Mouse (Mus musculus): ENCODE data around the gene Tmx2. TPM values are rescaled to one million over a fixed set of nuclear protein-coding genes. Genes with fewer than 3 reads are reported as not detected.

The Tmx2 gene
- polyA plus RNA-seq, 1 experiment from 2014 or later, result 158 TPM

DNA sequence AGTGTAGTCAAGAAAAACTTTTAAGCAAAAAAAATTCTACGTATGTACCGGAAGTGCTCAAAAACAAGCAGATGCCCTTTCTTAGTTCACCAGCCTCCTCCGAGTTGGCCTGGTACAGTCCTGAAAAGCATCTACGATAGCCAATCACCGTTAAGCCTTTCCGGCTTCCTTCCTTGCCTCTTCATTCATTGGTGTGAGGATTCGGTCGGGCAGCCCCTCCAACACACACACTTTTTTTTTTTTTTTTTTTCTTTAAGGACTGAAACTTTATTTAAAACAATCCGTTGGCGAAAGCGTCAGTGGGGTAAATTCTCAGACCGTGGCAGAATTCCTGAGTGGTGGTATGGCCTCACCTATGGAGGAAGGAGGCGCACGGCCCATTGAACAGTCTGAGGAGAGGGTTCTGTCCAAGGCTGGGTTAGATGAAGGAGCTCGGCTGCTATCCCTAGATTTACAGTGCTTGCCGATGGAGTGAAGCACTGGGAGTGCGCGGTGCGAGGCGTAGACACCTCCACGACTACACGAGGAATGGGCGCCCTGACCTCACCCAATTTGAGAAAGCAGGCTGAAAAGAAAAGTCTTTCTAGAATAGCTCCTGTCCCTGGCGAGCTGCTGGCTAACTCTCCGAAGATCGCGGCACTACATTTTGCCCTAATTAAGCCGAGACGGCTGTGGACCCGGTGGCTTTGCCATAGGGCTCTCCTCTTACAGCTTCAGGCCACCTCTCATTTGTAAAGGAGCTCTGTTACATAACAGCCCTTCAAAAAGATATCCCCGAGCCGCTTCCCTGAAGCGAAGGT lies 36.8 kb upstream of the Tmx2 start:
- H3K27me3 ChIP-seq (replicated peaks), result no peaks in the 10 kb centered on the region
- under 1% methylated on average over 33 of the region's 33 CpGs for WGBS
- H3K4me1 ChIP-seq (replicated peaks), result peaks cover 23% of the 10 kb centered on the region
- peak overlapping the region; percentile 94 for H3K9ac ChIP-seq
- peak overlapping the region; percentile 96 for H3K27ac ChIP-seq (ENCODE audit: poor library complexity, severe bottlenecking)
- H3K9me3 ChIP-seq (replicated peaks), result no peaks in the 10 kb centered on the region
- H3K36me3 ChIP-seq, result peaks cover 2% of the 10 kb centered on the region
- H3K4me2 ChIP-seq, result peak overlapping the region; percentile 92
- peak; percentile 93 for ATAC-seq (ENCODE audit: insufficient number of reproducible peaks, low FRiP score)
- H3K4me3 ChIP-seq, result peak overlapping the region; percentile 76

DNA sequence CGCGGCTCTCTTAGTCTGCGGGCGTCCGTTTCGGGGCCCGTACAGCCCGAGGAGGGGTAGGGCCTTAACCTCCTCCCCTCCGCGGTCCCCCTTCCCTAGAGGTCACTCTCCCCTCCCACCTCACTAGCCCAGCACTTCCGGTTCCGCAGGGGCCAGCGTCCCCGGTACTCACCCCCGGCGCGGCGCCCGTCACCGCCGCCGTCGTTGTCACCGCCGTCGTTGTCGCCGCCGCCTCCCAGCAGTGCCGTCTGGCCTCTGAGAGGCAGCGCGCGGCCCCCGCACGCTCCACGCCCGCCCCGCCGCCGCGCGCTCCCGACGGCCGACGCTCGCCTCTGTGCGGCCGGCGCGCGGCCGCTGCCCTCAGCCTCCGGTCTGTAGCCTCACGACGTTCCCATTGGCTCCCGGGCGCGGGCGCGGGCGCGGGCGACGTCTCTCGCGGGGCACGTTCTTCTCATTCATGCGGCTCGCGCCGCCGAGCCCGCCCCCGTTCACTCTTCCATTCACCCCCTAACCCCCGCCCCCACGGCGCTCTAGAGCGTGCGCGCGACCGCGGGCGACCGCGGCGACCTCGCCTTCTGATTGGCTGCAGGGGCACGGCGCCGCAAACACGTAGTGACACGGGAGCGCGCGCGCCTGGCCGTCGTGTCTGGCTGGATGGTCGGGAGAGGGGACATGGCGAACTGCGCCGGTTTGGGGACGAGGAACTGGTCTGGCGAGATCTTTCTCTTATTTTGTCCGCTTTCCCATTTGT lies 36.0 kb upstream of the Tmx2 start, which contains the start of gene Zdhhc5:
TSS of gene Zdhhc5 (minus strand) at position 370 of the 751 bp plus-strand sequence.
- ATAC-seq (ENCODE audit: insufficient number of reproducible peaks, low FRiP score), result peak; percentile 93
- peak within 1 kb of the TSS; percentile 76 for H3K4me3 ChIP-seq
- WGBS, result under 1% methylated on average over 99 of the region's 107 CpGs

DNA sequence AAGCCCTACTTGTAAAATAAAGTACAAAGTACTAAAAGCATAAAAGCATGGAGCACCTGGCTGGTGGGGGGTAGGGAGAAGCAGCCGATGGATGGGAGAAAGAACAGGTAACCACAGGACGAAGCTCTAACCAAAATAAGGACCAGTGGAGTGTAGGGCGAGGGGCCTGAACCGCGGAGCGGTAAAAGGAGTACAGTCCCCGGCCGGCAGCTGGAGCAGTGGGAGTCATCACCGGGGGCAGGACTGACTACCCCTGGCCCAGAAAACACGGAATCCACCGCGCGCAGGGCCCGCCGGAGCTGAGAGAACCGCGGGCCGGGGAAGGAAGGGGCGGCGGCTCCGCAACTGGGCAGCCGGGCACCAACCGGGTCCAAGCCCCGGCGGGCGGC lies 35.5 kb upstream of the Tmx2 start:
- H3K9me3 ChIP-seq (replicated peaks), result no peaks in the 10 kb centered on the region
- peak overlapping the region; percentile 76 for H3K4me3 ChIP-seq
- under 1% methylated on average over 24 of the region's 26 CpGs for WGBS
- H3K27ac ChIP-seq (ENCODE audit: poor library complexity, severe bottlenecking), result peak overlapping the region; percentile 96
- H3K4me2 ChIP-seq, result peak overlapping the region; percentile 92
- H3K27me3 ChIP-seq (replicated peaks), result no peaks in the 10 kb centered on the region
- ATAC-seq (ENCODE audit: insufficient number of reproducible peaks, low FRiP score), result no peak
- H3K36me3 ChIP-seq, result peaks cover 14% of the 10 kb centered on the region
- H3K9ac ChIP-seq, result peak overlapping the region; percentile 94
- H3K4me1 ChIP-seq (replicated peaks), result peaks cover 23% of the 10 kb centered on the region

More for the DNA sequence above, 36.0 kb upstream of the Tmx2 start, which contains the start of gene Zdhhc5:
- Histone ChIP-seq H3K27ac (ENCODE audit: poor library complexity, severe bottlenecking) (peak within 1 kb of the TSS; percentile 96), H3K9me3 (replicated peaks) (no peaks in the 10 kb centered on the region), H3K9ac (peak within 1 kb of the TSS; percentile 94), H3K36me3 (peaks cover 10% of the 10 kb centered on the region), H3K4me1 (replicated peaks) (peaks cover 23% of the 10 kb centered on the region), H3K27me3 (replicated peaks) (no peaks in the 10 kb centered on the region), H3K4me2 (peak within 1 kb of the TSS; percentile 92)

DNA sequence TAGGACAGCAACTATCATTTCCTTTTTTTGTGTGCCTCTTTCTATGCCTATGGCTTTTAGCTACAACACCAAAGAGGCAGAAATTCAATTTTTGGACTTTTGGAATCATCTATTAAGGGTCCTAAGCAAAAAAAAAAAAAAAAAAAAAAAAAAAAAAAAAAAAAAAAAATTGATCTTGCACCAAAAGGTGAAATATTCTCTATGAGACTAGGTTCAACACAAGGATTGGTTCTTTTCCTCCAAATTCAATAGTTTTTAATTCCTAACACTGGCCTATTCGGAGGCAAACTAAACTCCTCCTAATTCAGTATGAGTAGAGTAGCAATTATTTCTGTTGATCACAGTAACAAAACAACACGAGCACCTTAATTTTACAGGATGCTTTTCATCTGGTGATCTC lies 33.0 kb upstream of the Tmx2 start:
- Histone ChIP-seq H3K4me1 (replicated peaks) (peaks cover 15% of the 10 kb centered on the region), H3K27me3 (replicated peaks) (no peaks in the 10 kb centered on the region), H3K36me3 (peaks cover 37% of the 10 kb centered on the region), H3K9me3 (replicated peaks) (no peaks in the 10 kb centered on the region), H3K9ac (no peak overlapping the region), H3K27ac (ENCODE audit: poor library complexity, severe bottlenecking) (no peak overlapping the region), H3K4me2 (no peak overlapping the region), H3K4me3 (no peak overlapping the region)
- WGBS, result 87% methylated on average over 2 of the region's 2 CpGs
- no peak for ATAC-seq (ENCODE audit: insufficient number of reproducible peaks, low FRiP score)

DNA sequence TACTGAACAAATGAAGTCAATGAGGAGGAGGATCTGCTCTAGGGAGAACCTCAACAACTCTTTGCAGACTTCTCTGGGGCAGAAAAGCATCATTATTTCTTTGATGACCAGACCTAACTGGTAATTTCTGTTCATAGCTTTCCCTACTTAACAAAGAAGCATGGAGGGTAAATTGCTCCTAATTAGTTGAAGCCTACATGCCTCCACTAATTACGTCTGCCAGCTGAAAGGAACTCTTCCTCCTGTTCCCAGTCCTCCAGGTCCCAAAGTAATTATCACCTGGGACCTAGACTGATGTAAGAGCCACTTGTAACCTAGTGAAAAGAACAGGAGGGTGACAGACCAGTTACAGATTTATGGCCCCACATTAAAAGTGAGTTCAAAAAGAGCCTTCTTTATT lies 28.6 kb upstream of the Tmx2 start:
- Histone ChIP-seq H3K9me3 (replicated peaks) (no peaks in the 10 kb centered on the region), H3K36me3 (peaks cover 50% of the 10 kb centered on the region), H3K27ac (ENCODE audit: poor library complexity, severe bottlenecking) (no peak overlapping the region), H3K4me2 (no peak overlapping the region), H3K4me3 (no peak overlapping the region), H3K9ac (no peak overlapping the region), H3K4me1 (replicated peaks) (peaks cover 7% of the 10 kb centered on the region), H3K27me3 (replicated peaks) (no peaks in the 10 kb centered on the region)
- no peak for ATAC-seq (ENCODE audit: insufficient number of reproducible peaks, low FRiP score)
- 65% methylated on average over 1 of the region's 1 CpGs for WGBS

DNA sequence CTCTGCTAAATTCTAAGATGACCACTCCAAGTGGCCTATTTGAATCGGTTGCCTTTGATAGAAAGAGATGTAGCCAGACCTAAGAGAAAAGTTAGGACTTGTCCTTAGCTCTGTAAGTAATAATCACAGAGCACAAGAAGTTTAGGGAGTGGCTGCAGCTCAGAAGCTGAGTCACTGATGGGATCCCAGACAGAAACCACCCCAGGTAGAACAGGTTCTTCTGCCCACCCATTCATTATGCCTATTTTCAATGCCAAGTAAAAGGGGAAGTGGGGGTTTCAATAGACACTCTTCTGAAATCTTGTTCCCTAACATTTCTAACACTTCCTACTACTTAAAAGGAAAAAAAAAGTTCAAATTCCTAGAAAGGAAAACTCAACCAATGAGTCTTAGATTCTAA lies 26.4 kb upstream of the Tmx2 start:
- H3K36me3 ChIP-seq, result peaks cover 49% of the 10 kb centered on the region

DNA sequence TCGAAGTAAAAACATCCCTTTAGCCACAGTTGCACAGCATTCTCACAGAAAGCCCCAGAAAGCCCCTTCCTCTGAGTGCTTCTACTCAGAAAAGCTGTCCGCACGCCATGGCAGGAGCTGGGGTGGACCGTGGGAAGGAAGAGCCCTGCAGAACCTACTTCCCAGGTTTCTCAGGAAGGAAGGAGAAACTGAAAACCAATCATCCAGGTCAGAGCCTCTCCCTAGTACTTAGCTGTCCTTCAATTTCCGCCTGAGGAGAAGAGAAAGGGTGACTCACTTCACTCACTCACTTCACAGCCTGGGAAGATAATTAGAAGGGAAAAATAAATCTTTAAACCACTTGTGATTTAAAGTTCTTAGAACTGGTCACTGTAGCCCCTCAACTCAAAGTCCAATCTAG lies 25.4 kb upstream of the Tmx2 start:
- H3K4me1 ChIP-seq (replicated peaks), result 0 out of 2 replicates have a peak, but pooled peaks cover 3% of the 10 kb centered on the region
- no peaks in the 10 kb centered on the region for H3K9me3 ChIP-seq (replicated peaks)
- no peaks in the 10 kb centered on the region for H3K27me3 ChIP-seq (replicated peaks)
- no peak overlapping the region for H3K27ac ChIP-seq (ENCODE audit: poor library complexity, severe bottlenecking)
- peaks cover 44% of the 10 kb centered on the region for H3K36me3 ChIP-seq
- ATAC-seq (ENCODE audit: insufficient number of reproducible peaks, low FRiP score), result no peak
- H3K4me2 ChIP-seq, result no peak overlapping the region
- no peak overlapping the region for H3K9ac ChIP-seq
- WGBS, result 74% methylated on average over 5 of the region's 5 CpGs
- H3K4me3 ChIP-seq, result no peak overlapping the region

More for the DNA sequence above, 26.4 kb upstream of the Tmx2 start:
- H3K27me3 ChIP-seq (replicated peaks), result no peaks in the 10 kb centered on the region
- no peak overlapping the region for H3K4me3 ChIP-seq
- H3K9ac ChIP-seq, result no peak overlapping the region
- H3K9me3 ChIP-seq (replicated peaks), result no peaks in the 10 kb centered on the region
- H3K4me1 ChIP-seq (replicated peaks), result 0 out of 2 replicates have a peak, but pooled peaks cover 3% of the 10 kb centered on the region
- WGBS, result 84% methylated on average over 1 of the region's 1 CpGs
- no peak overlapping the region for H3K4me2 ChIP-seq
- ATAC-seq (ENCODE audit: insufficient number of reproducible peaks, low FRiP score), result no peak
- no peak overlapping the region for H3K27ac ChIP-seq (ENCODE audit: poor library complexity, severe bottlenecking)

DNA sequence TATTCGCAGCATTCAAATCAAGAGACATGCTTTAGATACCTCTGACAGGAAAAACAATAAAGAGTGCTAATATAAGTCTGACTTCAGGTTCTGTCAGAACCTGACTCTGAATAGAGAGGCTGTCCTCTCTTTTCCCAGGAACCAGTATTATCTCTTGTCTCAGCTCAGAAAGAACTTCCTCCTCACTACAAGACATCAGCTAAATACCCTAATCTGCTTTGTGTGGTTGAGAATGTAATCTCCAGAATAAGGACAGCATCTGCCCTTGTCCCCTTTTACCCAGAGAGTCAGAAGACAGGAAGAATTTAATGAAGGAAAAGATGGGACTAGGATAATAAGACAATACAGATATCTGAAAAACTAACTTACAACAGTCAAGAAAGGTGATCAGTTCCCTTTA lies 24.6 kb upstream of the Tmx2 start:
- H3K27ac ChIP-seq (ENCODE audit: poor library complexity, severe bottlenecking), result no peak overlapping the region
- no peak overlapping the region for H3K4me3 ChIP-seq
- H3K4me2 ChIP-seq, result no peak overlapping the region
- no peak overlapping the region for H3K9ac ChIP-seq
- H3K9me3 ChIP-seq (replicated peaks), result no peaks in the 10 kb centered on the region
- no peaks in the 10 kb centered on the region for H3K27me3 ChIP-seq (replicated peaks)
- 0 out of 2 replicates have a peak, but pooled peaks cover 3% of the 10 kb centered on the region for H3K4me1 ChIP-seq (replicated peaks)
- peaks cover 41% of the 10 kb centered on the region for H3K36me3 ChIP-seq
- no peak for ATAC-seq (ENCODE audit: insufficient number of reproducible peaks, low FRiP score)
- WGBS, result 64% methylated on average over 1 of the region's 1 CpGs

DNA sequence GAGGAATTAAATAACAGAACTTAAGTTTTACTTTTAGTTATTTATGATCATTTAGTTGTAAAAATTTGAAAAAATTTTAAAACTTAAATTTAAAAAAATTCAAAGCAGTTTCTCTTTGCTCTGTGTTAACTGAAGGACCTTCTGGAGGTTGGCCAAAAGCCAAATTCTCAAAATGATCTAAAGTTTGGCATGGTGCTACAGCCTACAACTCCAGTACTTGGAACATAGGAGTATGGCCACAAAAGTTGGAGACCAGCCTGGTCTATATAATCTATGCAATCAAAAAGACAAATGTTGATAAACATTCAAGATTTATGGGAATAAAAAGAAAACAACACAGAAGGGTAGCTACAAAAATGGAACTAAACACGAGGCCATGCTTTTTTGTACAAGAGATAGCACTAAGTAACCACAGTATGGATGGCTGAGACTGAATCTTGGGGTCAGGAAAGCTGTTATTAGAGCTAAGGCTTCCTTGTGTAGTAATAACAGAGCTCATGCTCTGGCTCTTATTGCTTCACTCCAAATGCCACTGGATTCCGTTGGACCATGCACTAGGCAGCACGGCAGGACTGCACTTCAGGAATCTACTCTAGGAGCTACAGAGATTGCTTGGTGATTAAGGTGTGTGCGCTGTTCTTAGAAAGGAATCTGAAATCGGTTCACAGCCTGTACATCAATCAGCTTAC lies 16.2 kb upstream of the Tmx2 start:
- Histone ChIP-seq H3K4me3 (no peak overlapping the region), H3K4me1 (replicated peaks) (no peaks in the 10 kb centered on the region), H3K9me3 (replicated peaks) (no peaks in the 10 kb centered on the region), H3K4me2 (no peak overlapping the region), H3K9ac (no peak overlapping the region), H3K36me3 (peaks cover 67% of the 10 kb centered on the region), H3K27me3 (replicated peaks) (no peaks in the 10 kb centered on the region), H3K27ac (ENCODE audit: poor library complexity, severe bottlenecking) (no peak overlapping the region)
- no peak for ATAC-seq (ENCODE audit: insufficient number of reproducible peaks, low FRiP score)
- 92% methylated on average over 5 of the region's 5 CpGs for WGBS

DNA sequence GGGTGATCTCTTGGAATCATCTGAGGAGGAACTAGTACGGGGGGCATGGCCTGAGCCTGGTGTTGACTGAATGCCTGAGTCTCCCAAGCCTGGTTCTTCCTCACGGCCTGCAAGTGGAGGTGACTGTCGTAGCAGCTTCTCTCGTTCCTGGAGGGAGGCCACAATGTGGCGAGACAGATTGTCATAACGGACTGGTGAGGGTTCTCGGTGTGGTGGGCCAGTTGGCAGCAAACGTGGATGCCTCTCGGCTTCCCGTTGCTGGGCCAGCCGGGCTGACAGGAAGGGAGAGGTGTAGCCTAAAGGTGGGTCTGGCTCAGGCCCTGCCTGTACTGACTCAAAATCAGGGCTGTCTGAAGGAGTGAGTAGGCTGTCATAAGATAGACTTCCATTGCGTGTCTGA lies 11.1 kb upstream of the Tmx2 start:
- H3K4me2 ChIP-seq, result no peak overlapping the region
- H3K36me3 ChIP-seq, result peaks cover 88% of the 10 kb centered on the region
- WGBS, result 87% methylated on average over 12 of the region's 12 CpGs
- H3K27ac ChIP-seq (ENCODE audit: poor library complexity, severe bottlenecking), result no peak overlapping the region
- H3K4me1 ChIP-seq (replicated peaks), result no peaks in the 10 kb centered on the region
- H3K9ac ChIP-seq, result no peak overlapping the region
- H3K4me3 ChIP-seq, result no peak overlapping the region
- ATAC-seq (ENCODE audit: insufficient number of reproducible peaks, low FRiP score), result no peak
- no peaks in the 10 kb centered on the region for H3K27me3 ChIP-seq (replicated peaks)
- H3K9me3 ChIP-seq (replicated peaks), result no peaks in the 10 kb centered on the region
